Mouse (Mus musculus) forebrain, embryonic 11.5 days (tissue): ENCODE measurements around the gene Lman1l. TPM values are rescaled to one million over a fixed set of nuclear protein-coding genes. Genes with fewer than 3 reads are reported as not detected.
A peak's percentile ranks its signal among the peaks of the same experiment; 100 is the strongest.

Experiments used
- ATAC-seq: fragments of 200-750 bp; cut with Nextera tagmentation; replicated peaks from 2 replicates; pipeline ENCODE4 v1.8.0; 2017; ENCODE audit warnings: moderate TSS enrichment; ENCODE audit not compliant: low FRiP score
- DNase-seq: peaks from one replicate; pipeline ENCODE4 v3.0.0-alpha.2; 2017; ENCODE audit warnings: low spot score
- H3K27ac ChIP-seq: fragments of 300-500 bp; sonication (generic); 2 replicates; pipeline ENCODE4 v1.5.1; 2014; ENCODE audit warnings: low read depth, low read length
- H3K27me3 ChIP-seq: fragments of 300-500 bp; sonication (generic); 2 replicates; pipeline ENCODE4 v1.6.1; 2014; ENCODE audit warnings: mild to moderate bottlenecking, low read length, mixed read lengths; ENCODE audit not compliant: control insufficient read depth, insufficient read depth
- H3K36me3 ChIP-seq: fragments of 300-500 bp; sonication (generic); 2 replicates; pipeline ENCODE4 v1.6.1; 2014; ENCODE audit warnings: mild to moderate bottlenecking, low read length, moderate library complexity, mixed read lengths; ENCODE audit not compliant: control insufficient read depth, insufficient read depth
- H3K4me1 ChIP-seq: fragments of 300-500 bp; sonication (generic); replicated peaks from 2 replicates; pipeline ENCODE4 v1.6.1; 2014; ENCODE audit warnings: low read length, mixed read lengths; ENCODE audit not compliant: control insufficient read depth, insufficient read depth
- H3K4me2 ChIP-seq: fragments of 300-500 bp; sonication (generic); 2 replicates; pipeline ENCODE4 v1.6.1; 2014; ENCODE audit warnings: low read depth, mild to moderate bottlenecking, low read length, moderate library complexity, mixed read lengths; ENCODE audit not compliant: severe bottlenecking
- H3K4me3 ChIP-seq: fragments of 300-500 bp; sonication (generic); 2 replicates; pipeline ENCODE4 v1.5.1; 2014; ENCODE audit warnings: low read depth, low read length
- H3K9ac ChIP-seq: fragments of 300-500 bp; sonication (generic); 2 replicates; pipeline ENCODE4 v1.6.1; 2014; ENCODE audit warnings: low read length
- H3K9me3 ChIP-seq: fragments of 300-500 bp; sonication (generic); 2 replicates; pipeline ENCODE4 v1.6.1; 2016; ENCODE audit warnings: low read length, mixed read lengths; ENCODE audit not compliant: control insufficient read depth
- WGBS: fragments of 180-500 bp; shearing (Covaris S2); extraction: QIAGEN DNeasy Blood & Tissue Kit; methylation state at CpG from one replicate; pipeline ENCODE4 v1.1.7; 2014; 5-methylcytosine and 5-hydroxymethylcytosine counted together
- polyA plus RNA-seq: library from polyadenylated mRNA; unstranded; fragments of >200 nt; fragmentation: Nextera tagmentation; extraction: Ambion mirVana; gene quantifications from 2 replicates; pipeline ENCODE4 v1.2.1, GENCODE M21; 2014

Gene Lman1l
- polyA plus RNA-seq, 1 experiment from 2014 or later = not detected

GRCm38 (mm10) chr9:57643856-57644180 is 23.2 kb upstream of the Lman1l start:
- Histone ChIP-seq H3K4me3 (peak overlapping the region; percentile 96), H3K36me3 (no peaks in the 10 kb centered on the region), H3K9ac (peak overlapping the region; percentile 99), H3K9me3 (no peaks in the 10 kb centered on the region), H3K27ac (no peak overlapping the region), H3K4me1 (peaks cover 17% of the 10 kb centered on the region), H3K27me3 (no peaks in the 10 kb centered on the region), H3K4me2 (peak overlapping the region; percentile 84)
- DNase-seq (no peak), ATAC-seq (no peak)
- 82% methylated on average over 7 of the region's 7 CpGs for WGBS

DNA sequence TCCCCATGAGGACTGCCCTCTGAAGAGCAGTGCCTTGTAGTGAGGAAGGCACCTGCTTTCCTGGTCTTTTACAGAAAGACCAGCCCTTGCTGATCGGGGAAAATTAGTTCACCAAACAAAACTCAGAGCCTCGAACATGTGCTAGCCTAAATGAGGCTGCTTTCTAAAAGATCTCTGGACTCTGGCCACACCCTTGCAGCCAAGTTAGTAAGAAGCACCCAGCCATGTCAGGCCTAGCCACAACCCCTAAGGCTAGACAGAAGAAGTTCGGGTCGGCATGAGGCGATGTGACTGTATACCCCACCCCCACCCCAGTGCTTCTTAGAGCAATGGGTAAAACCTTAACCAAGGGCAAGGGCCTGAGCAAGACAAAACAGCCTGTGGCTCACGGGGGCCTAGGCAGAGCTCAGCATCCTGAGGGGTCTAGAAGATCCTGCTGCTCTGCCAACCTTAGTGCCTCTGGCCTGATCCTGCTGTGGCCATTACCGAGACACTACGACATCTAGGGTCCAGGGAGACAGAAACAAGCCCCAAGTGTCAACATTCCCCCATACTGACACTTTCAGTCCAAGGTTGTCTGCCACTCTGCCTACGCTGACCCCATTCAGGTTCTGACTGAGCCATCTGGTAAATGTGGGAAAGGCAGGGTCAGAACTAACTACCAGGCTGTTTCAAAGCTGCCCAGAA is 22.7 kb upstream of the Lman1l start:
- Histone ChIP-seq H3K4me1 (peaks cover 20% of the 10 kb centered on the region), H3K9ac (peak overlapping the region; percentile 29), H3K4me2 (peak overlapping the region; percentile 84), H3K4me3 (peak overlapping the region; percentile 96), H3K36me3 (no peaks in the 10 kb centered on the region), H3K27ac (no peak overlapping the region), H3K27me3 (no peaks in the 10 kb centered on the region), H3K9me3 (no peaks in the 10 kb centered on the region)
- 77% methylated on average over 9 of the region's 9 CpGs for WGBS
- no peak for DNase-seq
- ATAC-seq = no peak

GRCm38 (mm10) chr9:57641775-57642550 is 21.4 kb upstream of the Lman1l start:
- DNase-seq = no peak
- H3K4me1 ChIP-seq = peaks cover 23% of the 10 kb centered on the region
- H3K36me3 ChIP-seq = no peaks in the 10 kb centered on the region
- H3K27me3 ChIP-seq = no peaks in the 10 kb centered on the region
- H3K9me3 ChIP-seq = no peaks in the 10 kb centered on the region
- H3K9ac ChIP-seq = no peak overlapping the region
- no peak overlapping the region for H3K4me2 ChIP-seq
- H3K4me3 ChIP-seq = no peak overlapping the region
- no peak overlapping the region for H3K27ac ChIP-seq
- ATAC-seq = no peak
- WGBS = 90% methylated on average over 13 of the region's 13 CpGs

DNA sequence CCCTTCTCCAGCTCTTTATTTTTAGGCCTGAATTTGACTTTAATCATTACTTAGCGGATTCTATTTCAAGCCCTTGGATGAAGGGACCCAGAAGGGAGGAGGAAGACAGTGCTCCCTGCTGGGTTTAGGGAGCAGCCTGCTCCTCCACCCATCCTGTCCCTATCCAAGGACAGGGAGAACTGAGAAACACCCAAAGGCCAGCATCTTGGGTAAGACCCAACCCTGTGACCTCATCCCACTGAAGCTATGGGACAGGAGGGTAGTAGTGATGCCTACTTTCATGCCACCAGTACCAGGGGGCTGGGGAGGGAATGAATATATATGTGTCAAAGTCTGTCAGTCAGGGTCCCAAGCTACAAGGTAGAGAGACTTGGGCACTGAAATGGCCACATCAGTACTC is 20.4 kb upstream of the Lman1l start:
- Histone ChIP-seq H3K9me3 (no peaks in the 10 kb centered on the region), H3K4me2 (no peak overlapping the region)

DNA sequence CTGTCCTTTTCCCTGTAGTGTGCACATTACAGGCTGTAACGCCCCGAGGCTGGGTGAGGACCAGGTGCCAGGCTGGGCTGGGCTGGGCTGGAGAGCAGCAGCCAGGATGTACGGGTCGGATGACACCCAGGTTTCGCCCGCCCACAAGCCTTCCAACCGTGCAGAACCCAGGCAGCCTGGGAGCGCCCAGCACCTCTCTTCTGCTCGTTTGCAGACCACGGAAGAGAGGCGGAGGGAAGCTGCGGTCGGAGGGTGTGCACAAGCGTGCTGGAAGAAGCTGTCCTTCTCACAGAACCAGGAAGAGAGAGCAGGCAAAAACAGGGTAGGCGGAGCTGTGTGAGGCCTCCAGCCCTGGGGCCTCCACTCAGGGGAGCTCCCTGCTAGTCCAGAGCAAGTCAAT is 19.8 kb upstream of the Lman1l start:
- peak overlapping the region; percentile 12; the same call in 1 of the 2 replicates for H3K9ac ChIP-seq
- no peaks in the 10 kb centered on the region for H3K27me3 ChIP-seq
- 0 out of 2 replicates have a peak overlapping the region, but pooled peaks have one; percentile 1 for H3K4me2 ChIP-seq
- no peak overlapping the region for H3K4me3 ChIP-seq
- WGBS = 37% methylated on average over 15 of the region's 15 CpGs
- ATAC-seq = no peak
- H3K27ac ChIP-seq = no peak overlapping the region
- H3K4me1 ChIP-seq = peaks cover 23% of the 10 kb centered on the region
- DNase-seq = no peak
- H3K9me3 ChIP-seq = no peaks in the 10 kb centered on the region
- H3K36me3 ChIP-seq = no peaks in the 10 kb centered on the region

More for the DNA sequence above, 20.4 kb upstream of the Lman1l start:
- H3K36me3 ChIP-seq = no peaks in the 10 kb centered on the region
- H3K27me3 ChIP-seq = no peaks in the 10 kb centered on the region
- no peak for ATAC-seq
- H3K27ac ChIP-seq = no peak overlapping the region
- 50% methylated on average over 1 of the region's 1 CpGs for WGBS
- no peak overlapping the region for H3K4me3 ChIP-seq
- no peak for DNase-seq
- H3K9ac ChIP-seq = no peak overlapping the region
- peaks cover 23% of the 10 kb centered on the region for H3K4me1 ChIP-seq

DNA sequence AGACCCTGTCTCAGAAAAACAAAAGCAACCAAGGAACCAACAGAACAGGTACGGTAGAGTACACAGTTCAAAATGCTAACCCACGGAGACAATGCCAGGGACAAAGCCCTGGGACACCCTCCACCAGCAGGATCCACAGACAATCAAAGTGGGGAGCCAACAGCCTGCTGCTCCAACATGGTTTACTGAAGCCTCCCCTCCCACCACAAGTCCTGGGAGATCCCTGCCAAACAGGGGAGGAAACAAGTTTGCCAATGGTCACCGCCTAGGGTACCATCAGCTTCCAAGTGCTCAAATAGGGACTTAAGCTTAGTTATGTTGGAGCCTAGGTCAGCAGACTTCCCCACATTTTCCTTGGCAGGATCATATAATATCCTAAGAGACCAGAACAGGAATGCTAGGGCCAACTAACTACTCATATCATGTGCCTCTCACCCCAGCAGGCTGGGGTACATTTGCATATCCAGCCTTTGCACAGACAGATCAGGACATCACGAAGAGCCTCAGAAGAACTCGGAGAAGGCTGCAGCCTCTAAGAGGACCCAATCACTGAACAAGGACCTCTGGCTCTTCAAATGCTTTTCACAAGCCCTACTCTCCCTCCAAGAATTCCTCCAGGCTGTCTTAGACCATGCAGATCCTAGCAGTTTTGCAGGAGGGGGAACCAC is 19.2 kb upstream of the Lman1l start:
- 81% methylated on average over 5 of the region's 5 CpGs for WGBS

GRCm38 (mm10) chr9:57638651-57639459 is 18.3 kb upstream of the Lman1l start:
- no peak overlapping the region for H3K4me2 ChIP-seq
- H3K9ac ChIP-seq = peak overlapping the region; percentile 24
- H3K9me3 ChIP-seq = no peaks in the 10 kb centered on the region
- H3K36me3 ChIP-seq = no peaks in the 10 kb centered on the region
- ATAC-seq (no peak), DNase-seq (no peak)
- H3K27me3 ChIP-seq = no peaks in the 10 kb centered on the region
- H3K27ac ChIP-seq = no peak overlapping the region
- no peak overlapping the region for H3K4me3 ChIP-seq
- H3K4me1 ChIP-seq = peaks cover 19% of the 10 kb centered on the region
- WGBS = 47% methylated on average over 8 of the region's 8 CpGs

More for the DNA sequence above, 19.2 kb upstream of the Lman1l start:
- DNase-seq = no peak
- no peak for ATAC-seq
- no peak overlapping the region for H3K4me3 ChIP-seq
- H3K9me3 ChIP-seq = no peaks in the 10 kb centered on the region
- H3K9ac ChIP-seq = no peak overlapping the region
- H3K27me3 ChIP-seq = no peaks in the 10 kb centered on the region
- no peak overlapping the region for H3K4me2 ChIP-seq
- H3K36me3 ChIP-seq = no peaks in the 10 kb centered on the region
- H3K4me1 ChIP-seq = peaks cover 23% of the 10 kb centered on the region
- H3K27ac ChIP-seq = no peak overlapping the region

DNA sequence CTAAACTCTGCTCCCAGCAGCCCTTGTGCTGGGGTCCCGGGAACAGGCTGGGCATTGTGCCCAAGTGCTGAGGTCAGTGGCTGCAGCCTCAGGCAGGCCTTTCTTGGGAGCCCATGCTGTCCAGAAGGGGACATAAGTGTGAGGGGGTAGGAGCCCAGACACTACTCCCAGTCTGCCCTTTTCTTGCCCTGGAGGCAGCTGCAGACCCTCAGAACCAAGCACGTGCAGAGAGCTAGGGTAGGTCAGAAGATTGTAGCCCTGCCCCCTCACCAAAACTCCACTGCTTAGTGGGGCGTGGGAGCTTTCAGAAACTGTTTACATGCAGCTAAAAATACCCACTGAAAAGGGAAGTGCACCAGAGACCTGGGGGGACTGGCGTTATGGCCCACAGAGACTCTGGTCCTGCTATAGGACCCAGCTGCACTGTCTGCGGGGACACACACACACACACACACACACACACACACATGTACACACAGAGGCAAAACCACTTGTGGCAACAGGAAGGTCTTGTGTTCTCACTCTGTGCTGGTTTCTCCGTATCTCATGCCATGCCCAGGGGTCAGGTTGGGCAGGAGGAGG is 17.3 kb upstream of the Lman1l start:
- no peaks in the 10 kb centered on the region for H3K27me3 ChIP-seq
- no peaks in the 10 kb centered on the region for H3K36me3 ChIP-seq
- DNase-seq = no peak
- H3K27ac ChIP-seq = no peak overlapping the region
- H3K9me3 ChIP-seq = no peaks in the 10 kb centered on the region
- peaks cover 12% of the 10 kb centered on the region; the same call in 1 of the 2 replicates for H3K4me1 ChIP-seq
- no peak overlapping the region for H3K9ac ChIP-seq
- WGBS = 62% methylated on average over 6 of the region's 6 CpGs
- no peak overlapping the region for H3K4me3 ChIP-seq
- no peak overlapping the region for H3K4me2 ChIP-seq
- ATAC-seq = no peak
